Mouse (Mus musculus) splenic B cell, adult 2 months (primary cell): ENCODE measurements around the gene B4galt3.
A peak's percentile ranks its signal among the peaks of the same experiment; 100 is the strongest.

Experiments used
- DNase-seq: peaks from one replicate; pipeline ENCODE4 v3.0.0-alpha.2; 2011; ENCODE audit warnings: low read depth, low spot score
- H3K27me3 ChIP-seq: 2 replicates; pipeline ENCODE4 v1.6.1; 2012; ENCODE audit warnings: mild to moderate bottlenecking, low read length, moderate library complexity, mixed read lengths; ENCODE audit not compliant: control insufficient read depth, poor library complexity, insufficient read depth, severe bottlenecking
- H3K36me3 ChIP-seq: 2 replicates; pipeline ENCODE4 v1.6.1; 2012; ENCODE audit warnings: mild to moderate bottlenecking, low read length, moderate library complexity, mixed read lengths; ENCODE audit not compliant: control insufficient read depth, poor library complexity, insufficient read depth, severe bottlenecking

Gene B4galt3

GRCm38 (mm10) chr1:171249913-171250600 is 20.1 kb upstream of the B4galt3 start, which contains the start of gene Adamts4:
Adamts4 (plus strand) TSS chr1:171250421.
- H3K27me3 ChIP-seq = no peaks in the 10 kb centered on the region
- 0 out of 2 replicates have a peak, but pooled peaks cover 2% of the 10 kb centered on the region for H3K36me3 ChIP-seq
- no peak for DNase-seq

DNA sequence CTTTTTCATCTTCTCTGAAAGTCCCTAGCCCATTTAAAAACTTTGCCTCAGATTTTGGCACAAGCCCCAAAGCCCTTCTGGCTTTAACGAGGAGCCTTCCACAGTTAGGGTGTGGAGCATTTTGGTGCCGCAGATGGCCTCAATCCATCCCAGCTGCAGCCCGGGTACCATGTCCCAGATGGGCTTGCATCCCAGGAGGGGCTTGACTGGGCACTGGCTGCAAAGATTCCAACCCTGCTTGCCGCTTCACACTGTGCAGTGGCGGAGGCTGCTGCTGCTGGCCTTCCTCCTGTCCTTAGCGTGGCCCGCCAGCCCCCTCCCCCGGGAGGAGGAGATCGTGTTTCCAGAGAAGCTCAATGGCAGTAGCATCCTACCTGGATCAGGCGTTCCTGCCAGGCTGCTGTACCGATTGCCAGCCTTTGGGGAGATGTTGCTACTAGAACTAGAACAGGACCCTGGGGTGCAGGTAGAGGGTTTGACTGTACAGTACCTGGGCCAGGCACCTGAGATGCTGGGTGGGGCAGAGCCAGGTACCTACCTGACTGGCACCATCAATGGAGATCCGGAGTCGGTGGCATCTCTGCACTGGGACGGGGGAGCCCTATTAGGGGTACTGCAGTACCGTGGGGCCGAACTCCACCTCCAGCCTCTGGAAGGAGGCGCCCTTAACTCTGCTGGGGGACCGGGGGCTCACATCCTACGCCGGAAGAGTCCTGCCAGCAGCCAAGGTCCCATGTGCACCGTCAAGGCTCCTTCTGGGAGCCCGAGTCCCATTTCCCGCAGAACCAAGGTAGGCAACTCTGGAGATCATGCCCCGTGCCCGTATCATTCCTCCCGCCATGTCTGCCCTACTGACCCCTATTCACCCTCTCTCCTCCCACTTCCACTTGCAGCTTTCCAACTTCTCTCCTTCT is 19.2 kb upstream of the B4galt3 start, which contains the start of gene Ndufs2:
Gene Ndufs2 (minus strand): TSS at position 709 of the 914 bp plus-strand sequence.
- Histone ChIP-seq H3K36me3 (no peaks in the 10 kb centered on the region), H3K27me3 (no peaks in the 10 kb centered on the region)
- no peak for DNase-seq

DNA sequence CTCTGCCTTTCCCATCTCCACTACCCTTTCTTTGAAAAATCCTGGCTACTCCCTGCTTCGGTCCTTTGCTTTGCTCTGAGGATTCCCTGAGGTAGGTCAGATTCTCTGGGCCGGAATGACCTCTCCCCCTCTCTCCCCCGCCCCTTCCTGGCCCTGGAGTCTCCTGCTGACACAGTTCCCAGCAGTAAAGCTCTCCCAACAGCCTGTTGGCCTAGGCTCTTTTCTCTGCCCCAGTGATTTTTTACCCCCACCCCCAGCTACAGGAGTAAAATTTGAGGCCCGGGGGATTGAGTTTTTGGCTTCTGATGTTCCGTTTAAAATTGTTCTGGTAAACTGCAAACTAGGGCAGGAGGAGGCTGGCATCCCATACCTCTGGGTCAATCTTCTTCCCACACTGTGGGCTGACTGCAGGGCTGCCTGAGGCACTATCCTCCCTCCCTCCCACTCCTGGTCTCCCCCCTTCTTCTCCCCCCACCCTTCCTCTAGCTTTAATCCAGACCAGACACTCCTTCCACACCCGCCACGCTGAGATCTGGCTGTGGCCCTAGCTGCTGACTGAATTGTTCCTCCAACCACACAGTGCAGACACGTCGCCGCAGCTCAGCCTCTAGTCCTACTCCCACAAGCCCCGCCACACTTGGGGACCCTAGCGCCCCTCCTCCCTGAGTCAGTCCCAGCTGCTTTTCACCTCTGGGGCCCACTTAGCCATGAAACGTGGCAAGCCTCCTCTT is 18.4 kb upstream of the B4galt3 start:
- H3K36me3 ChIP-seq = no peaks in the 10 kb centered on the region
- no peak for DNase-seq
- H3K27me3 ChIP-seq = no peaks in the 10 kb centered on the region

- no peaks in the 10 kb centered on the region for H3K27me3 ChIP-seq
- H3K36me3 ChIP-seq = no peaks in the 10 kb centered on the region
- DNase-seq = no peak
Observed at GRCm38 (mm10) chr1:171252415-171252814, 17.7 kb upstream of the B4galt3 start.

- H3K27me3 ChIP-seq = no peaks in the 10 kb centered on the region
- DNase-seq = no peak
- no peaks in the 10 kb centered on the region for H3K36me3 ChIP-seq
Observed at GRCm38 (mm10) chr1:171256095-171256818, 13.9 kb upstream of the B4galt3 start.

- Histone ChIP-seq H3K27me3 (no peaks in the 10 kb centered on the region), H3K36me3 (no peaks in the 10 kb centered on the region)
- DNase-seq = peak; percentile 77
Observed at GRCm38 (mm10) chr1:171256937-171257548, 13.1 kb upstream of the B4galt3 start.

- no peaks in the 10 kb centered on the region for H3K36me3 ChIP-seq
- no peak for DNase-seq
- H3K27me3 ChIP-seq = no peaks in the 10 kb centered on the region
Observed at GRCm38 (mm10) chr1:171257781-171258180, 12.3 kb upstream of the B4galt3 start.

DNA sequence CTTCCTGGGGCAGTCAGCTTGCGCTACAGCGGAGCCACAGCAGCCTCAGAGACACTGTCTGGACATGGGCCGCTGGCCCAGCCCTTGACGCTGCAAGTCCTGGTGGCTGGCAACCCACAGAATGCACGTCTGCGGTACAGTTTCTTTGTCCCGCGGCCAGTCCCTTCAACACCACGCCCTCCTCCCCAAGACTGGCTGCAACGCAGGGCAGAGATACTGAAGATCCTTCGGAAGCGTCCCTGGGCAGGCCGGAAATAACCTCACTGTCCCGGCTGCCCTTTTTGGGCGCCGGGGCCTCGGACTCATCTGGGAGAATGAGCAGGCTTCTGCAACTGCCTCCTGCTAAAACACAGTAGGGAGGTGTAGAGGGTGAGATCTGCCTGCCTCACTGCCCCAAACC is 11.2 kb upstream of the B4galt3 start:
- DNase-seq = no peak
- H3K27me3 ChIP-seq = no peaks in the 10 kb centered on the region

GRCm38 (mm10) chr1:171260316-171260715 is 9.8 kb upstream of the B4galt3 start:
- Histone ChIP-seq H3K36me3 (no peaks in the 10 kb centered on the region), H3K27me3 (no peaks in the 10 kb centered on the region)
- DNase-seq = no peak

More for the DNA sequence above, 11.2 kb upstream of the B4galt3 start:
- no peaks in the 10 kb centered on the region for H3K36me3 ChIP-seq

GRCm38 (mm10) chr1:171262594-171263130 is 7.5 kb upstream of the B4galt3 start:
- no peak for DNase-seq

GRCm38 (mm10) chr1:171263185-171263611 is 6.9 kb upstream of the B4galt3 start:
- no peak for DNase-seq
- no peaks in the 10 kb centered on the region for H3K36me3 ChIP-seq
- H3K27me3 ChIP-seq = no peaks in the 10 kb centered on the region

More at GRCm38 (mm10) chr1:171262594-171263130, 7.5 kb upstream of the B4galt3 start:
- no peaks in the 10 kb centered on the region for H3K27me3 ChIP-seq
- no peaks in the 10 kb centered on the region for H3K36me3 ChIP-seq

DNA sequence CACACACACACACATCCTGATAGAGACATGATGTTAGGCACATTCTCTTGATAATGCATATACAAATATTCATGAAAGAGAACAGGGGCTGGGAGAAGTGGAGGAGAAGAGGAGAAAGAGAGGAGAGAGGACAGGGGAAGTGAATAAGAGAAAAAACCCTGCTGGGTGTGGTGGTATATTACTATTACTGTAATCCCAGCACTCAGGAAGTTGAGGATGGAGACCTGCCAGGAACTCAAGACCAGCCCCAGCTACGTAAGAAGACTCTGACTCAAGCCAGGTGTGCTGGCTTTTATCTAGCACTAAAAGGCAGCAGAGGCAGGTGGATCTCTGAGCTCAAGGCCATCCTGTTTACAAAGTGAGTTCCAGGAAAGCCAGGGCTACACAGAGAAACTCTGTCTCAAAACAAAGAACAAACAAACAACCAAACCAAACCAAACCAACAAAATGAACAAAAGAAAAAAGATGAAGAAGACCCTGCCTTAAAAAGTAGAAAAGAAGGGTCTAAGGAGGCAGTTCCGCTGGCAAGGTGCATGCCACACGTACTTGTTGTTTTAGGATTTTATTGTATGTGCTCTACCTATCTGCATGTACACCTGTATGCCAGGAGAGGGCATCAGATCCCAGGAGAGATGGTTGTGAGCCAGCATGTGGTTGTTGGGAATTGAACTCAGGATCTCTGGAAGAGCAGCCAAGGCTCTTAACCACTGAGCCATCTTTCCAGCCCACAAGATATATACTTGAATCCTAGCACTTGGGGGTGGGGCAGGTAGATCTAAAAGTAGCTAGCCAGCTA is 6.3 kb upstream of the B4galt3 start:
- Histone ChIP-seq H3K27me3 (no peaks in the 10 kb centered on the region), H3K36me3 (no peaks in the 10 kb centered on the region)
- DNase-seq = no peak
